Mouse (Mus musculus) CD8-positive naive resting alpha-beta T cell, adult 2 months (primary cell): Measurements from ENCODE around the gene Tent5c.
A peak's percentile ranks its signal among the peaks of the same experiment; 100 is the strongest.
"Not testable (repeated sequence)": the region's sequence is repeated elsewhere in the genome, so short reads cannot be mapped to it uniquely, and the experiment has no call there.

ENCODE experiments used
- DNase-seq, 2 experiments: peaks; one replicate each; pipeline ENCODE4 v3.0.0; 2022; ENCODE audit warnings: low read depth in 2 of 2, low spot score in 2 of 2

Tent5c gene

DNA sequence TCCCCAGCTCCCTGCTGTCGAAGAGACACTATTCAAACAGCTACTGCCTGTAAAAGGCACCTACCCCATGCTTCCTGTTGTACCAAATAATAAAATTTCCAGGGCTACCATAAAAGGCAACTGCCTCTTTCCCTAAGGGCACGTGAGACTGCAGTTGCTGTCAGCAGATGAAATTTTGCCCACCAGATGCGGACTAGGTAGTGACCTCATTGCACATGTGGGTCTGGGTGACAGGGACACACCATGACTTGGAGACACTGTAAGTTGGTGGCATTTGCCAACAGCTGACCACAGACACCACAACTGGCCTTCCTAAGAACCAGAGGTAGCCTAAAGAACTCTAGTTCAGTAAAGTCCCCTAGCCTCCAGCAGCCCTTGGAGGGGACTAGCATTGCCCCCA lies 50.0 kb downstream of the Tent5c start:
- DNase-seq, result no peak

DNA sequence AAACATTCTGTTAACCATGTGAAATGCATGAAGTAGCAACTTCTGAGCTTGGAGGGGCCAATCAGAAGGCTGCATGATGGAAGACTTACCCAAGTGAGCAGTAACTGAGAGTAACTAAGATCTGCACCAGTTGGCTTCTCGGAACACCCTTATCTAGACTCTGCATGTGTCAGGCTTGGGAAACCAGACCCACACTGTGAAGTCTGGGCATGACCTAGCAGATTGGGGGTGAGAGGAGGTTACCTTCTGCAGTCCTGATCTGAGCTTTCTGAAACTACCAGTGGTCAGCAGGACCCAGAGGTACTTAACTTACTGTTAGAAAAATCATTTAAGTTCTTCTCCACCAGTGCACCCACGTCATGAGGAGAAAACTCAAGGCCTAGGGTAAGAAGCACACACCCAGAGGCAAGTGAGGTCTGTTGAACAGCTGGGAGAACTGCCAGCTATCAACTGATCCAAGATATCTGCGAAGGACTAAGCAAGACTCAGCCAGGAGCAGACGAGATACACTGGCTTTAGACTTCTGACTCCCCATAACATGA lies 50.6 kb downstream of the Tent5c start:
- DNase-seq, result no peak

DNA sequence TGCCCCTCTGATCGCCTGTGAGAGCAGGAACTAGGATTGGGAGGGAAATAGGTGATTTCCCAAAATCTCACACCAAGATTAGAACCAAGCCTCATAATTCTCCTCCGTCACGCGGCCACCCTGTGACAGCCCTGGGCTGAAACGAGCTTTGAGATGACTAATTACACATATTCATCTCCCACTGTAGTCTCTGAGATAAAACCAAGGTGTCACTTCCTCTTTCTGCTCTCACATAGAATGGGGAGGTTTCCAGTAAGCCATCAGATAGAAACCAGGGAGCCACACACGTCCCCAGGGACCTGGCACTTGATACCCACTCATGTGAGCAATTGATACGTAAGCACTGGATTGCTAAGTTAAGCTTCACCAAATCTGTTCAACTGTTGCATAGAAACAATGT lies 52.4 kb downstream of the Tent5c start:
- no peak for DNase-seq

GRCm38 (mm10) chr3:100431705-100432104 lies 57.4 kb downstream of the Tent5c start:
- DNase-seq, result no peak

- DNase-seq, result no peak
Measured at GRCm38 (mm10) chr3:100430731-100431130, 58.4 kb downstream of the Tent5c start.

DNA sequence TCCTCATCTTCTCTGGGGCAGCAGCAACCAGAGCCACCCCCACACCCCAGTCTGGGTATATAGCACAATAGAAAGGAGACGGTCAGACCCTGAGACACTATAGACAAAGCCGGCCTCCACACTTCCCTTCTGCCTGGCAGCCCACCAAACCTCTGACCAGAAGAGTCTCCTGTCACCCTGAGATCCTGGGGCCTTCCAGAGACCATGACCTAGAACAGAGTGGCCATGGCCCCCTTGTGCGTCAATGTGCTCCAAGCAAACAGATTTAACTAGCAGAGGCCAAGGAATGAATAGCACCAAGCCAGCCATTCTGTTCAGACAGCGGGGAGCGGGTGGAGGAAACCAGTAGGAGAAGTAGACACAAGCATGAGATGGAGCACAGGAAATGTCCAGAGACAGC lies 59.0 kb downstream of the Tent5c start:
- no peak for DNase-seq

DNA sequence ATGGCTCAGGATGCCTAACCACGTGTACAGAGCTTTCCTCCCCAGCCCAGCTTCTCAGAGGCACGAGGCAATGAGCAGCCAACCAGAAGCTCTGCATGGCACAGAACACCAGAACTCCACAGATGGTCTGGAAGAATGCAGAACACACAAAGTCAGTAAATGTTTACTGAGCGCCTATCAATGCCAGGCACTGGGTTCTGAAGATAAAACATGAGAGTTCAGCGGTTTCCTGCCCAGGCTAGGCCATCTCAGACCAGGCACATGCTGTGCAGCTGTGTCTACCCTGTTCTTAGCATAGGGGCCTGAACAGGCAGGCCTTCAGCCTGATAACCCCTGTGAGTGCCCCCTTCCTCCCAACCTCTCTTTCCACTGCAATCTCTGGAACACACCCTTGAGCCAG lies 59.5 kb downstream of the Tent5c start:
- no peak for DNase-seq

- DNase-seq, result no peak
Measured at GRCm38 (mm10) chr3:100427548-100427947, 61.6 kb downstream of the Tent5c start.

GRCm38 (mm10) chr3:100422392-100423167 lies 66.5 kb downstream of the Tent5c start:
- DNase-seq, result peak; percentile 69 to 78

DNA sequence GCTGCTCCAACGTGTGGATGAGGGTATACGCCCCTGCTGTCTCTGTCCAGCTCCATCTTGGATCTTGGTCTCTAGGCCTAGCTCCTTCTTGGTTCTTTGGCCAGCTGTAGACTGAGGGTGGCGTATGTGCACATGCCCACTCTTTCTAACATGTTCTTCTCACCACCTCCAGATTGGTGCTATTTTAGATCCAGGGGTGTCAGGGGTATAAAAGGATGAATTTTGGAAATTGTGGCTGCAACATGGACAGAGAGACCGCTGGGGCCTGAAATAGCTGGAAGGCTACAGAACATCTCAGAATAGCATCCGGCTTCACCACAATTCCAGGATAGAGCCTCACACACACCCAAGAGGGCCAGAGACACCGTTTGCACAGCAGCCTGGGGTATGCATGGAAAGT lies 67.8 kb downstream of the Tent5c start:
- DNase-seq, result no peak

GRCm38 (mm10) chr3:100420691-100421056 lies 68.5 kb downstream of the Tent5c start:
- DNase-seq, result no peak

DNA sequence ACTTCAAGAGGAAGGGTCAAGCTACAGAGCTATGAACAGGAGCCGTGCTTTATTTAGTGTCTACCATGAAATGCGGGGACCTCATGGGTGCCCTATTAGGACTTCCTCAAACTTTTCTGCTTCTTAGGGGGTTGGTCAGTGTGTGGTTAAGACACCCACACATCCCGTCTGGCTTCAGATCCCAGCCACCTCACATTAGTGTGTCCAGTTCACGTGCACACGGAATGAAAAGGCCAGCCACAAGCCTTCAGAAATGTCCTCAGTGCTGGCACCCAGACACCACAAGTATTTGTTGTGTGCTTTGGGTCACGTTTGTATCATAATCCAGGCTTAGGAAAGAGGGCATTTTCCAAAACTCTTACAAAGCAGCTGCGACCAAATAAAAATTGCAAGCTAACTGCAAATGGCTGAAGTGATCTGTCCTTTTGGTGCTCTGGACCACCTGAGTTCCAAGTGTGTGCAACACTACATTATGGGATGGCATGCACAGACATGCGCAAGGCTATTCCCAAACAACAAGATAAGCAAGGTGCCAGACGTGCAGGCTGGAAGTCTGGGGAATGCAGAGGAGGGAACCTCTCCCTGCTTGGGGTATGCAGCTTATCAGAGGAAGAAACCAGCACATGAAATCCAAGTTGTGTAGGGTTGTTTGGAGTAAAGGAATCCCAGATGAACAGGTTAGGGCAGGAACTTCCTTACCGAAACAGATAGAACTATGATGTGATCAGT lies 69.0 kb downstream of the Tent5c start:
- DNase-seq, result no peak

- DNase-seq, result no peak
Measured at GRCm38 (mm10) chr3:100418387-100418786, 70.7 kb downstream of the Tent5c start.

GRCm38 (mm10) chr3:100417772-100418311 lies 71.3 kb downstream of the Tent5c start:
- no peak for DNase-seq

GRCm38 (mm10) chr3:100415671-100416070 lies 73.5 kb downstream of the Tent5c start:
- DNase-seq, result no peak

DNA sequence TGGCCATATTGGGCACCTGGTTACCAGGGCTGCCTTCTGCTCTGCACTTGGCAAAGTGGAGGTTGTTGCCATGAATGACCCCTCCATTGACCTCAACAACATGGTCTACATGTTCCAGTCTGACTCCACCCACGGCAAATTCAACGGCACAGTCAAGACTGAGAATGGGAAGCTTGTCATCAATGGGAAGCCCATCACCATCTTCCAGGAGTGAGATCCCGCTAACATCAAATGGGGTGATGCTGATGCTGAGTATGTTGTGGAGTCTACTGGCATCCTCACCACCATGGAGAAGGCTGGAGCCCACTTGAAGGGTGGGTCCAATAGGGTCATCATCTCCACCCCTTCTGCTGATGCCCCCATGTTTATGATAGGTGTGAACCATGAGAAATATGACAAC lies 75.5 kb downstream of the Tent5c start:
- DNase-seq, result not testable (repeated sequence)

GRCm38 (mm10) chr3:100411945-100412344 lies 77.2 kb downstream of the Tent5c start:
- DNase-seq, result no peak

- DNase-seq, result no peak
Measured at GRCm38 (mm10) chr3:100409280-100409679, 79.8 kb downstream of the Tent5c start.

DNA sequence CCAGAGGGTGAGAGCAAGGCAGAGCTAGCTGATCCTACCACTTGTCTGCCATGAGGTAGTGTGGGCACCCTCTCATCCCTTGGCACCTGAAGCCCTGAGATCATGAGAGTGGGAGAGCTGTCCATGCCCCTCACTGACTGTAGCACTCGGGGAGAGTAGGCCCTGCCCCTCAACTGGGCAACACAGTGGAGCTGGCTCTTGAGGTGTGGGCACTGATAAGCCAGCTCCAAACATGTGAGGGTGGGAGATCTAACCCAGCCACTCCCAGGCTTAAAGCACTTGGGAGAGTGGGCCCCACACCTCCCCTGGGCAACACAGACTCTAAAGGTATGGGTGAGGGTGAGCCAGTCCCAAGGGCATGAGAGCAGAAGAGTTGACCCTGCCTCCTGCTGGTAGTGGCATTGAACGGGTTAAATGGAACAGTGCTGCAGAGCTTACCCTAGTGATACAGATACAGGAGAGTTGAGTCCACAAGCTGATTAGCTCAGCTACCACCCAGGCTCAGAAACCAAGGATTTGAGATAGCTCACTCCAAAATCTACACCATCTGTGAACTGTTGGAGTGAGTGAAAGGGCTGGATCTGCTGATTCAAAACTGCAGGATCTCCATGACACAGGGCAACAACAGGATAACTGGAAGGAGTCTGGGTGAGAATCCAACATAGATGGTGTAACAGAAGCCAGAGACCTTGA lies 80.6 kb downstream of the Tent5c start:
- DNase-seq, result no peak

DNA sequence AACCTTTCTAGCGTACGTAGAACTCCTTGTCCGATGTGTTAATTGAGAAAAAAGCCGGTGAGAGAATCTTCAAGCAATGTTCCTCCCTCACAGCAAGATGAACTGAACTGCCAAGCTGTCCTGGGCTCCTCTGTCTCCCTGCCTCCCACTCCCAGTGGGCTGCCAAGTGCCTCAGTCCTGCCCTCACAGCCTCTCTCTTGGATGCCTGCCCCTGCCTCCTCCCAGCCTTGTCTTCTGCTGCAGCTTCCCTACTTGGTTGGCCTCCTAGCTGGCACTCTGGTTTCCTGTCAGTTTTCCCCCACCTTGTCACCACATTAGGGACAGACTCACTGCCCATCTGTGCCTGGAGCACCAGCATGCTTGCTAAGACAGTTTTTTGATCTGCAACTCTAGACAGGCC lies 86.5 kb downstream of the Tent5c start:
- no peak for DNase-seq
